Comparison of ENCODE assay signal across 15 mouse cellular contexts in genomic region chr10:108436365-108436764, GRCm38 (mm10).
DNase-seq lines count a peak whose midpoint lies in the region; ATAC-seq lines count a peak whose summit lies in the region.
"Had no signal": no experiment of that assay in that cellular context is flagged by ENCODE, and none has a peak within 500 bp of the region (broad histone marks: within the 10 kb centered on the region; RNA-seq: fewer than 3 reads in every experiment).

No protein-coding gene starts in this region.

- no peaks in the 10 kb centered on the region for H3K9me3 ChIP-seq in heart, embryonic 13.5 days
- no peaks in the 10 kb centered on the region for H3K9me3 ChIP-seq in embryonic facial prominence, embryonic 11.5 days (replicated peaks; ENCODE audit: control insufficient read depth, low read length)
- H3K9me3 ChIP-seq in stomach, embryonic 15.5 days, result no peaks in the 10 kb centered on the region
- no peaks in the 10 kb centered on the region for H3K9me3 ChIP-seq in midbrain, embryonic 13.5 days
- H3K9me3 ChIP-seq: limb, embryonic 12.5 days; midbrain, embryonic 12.5 days; neural tube, embryonic 12.5 days had no signal

- peaks cover 56% of the 10 kb centered on the region for H3K4me1 ChIP-seq in heart, embryonic 13.5 days
- 0 out of 2 replicates have a peak, but pooled peaks cover 4% of the 10 kb centered on the region for H3K4me1 ChIP-seq in embryonic facial prominence, embryonic 11.5 days (ENCODE audit: control insufficient read depth, insufficient read depth, low read length)
- peaks cover 6% of the 10 kb centered on the region; the same call in 1 of the 2 replicates for H3K4me1 ChIP-seq in stomach, embryonic 15.5 days
- H3K4me1 ChIP-seq in midbrain, embryonic 13.5 days (replicated peaks), result peaks cover 13% of the 10 kb centered on the region
- H3K4me1 ChIP-seq: neural tube, embryonic 12.5 days had no signal

- no peak overlapping the region for H3K4me2 ChIP-seq in heart, embryonic 13.5 days
- H3K4me2 ChIP-seq in embryonic facial prominence, embryonic 11.5 days (ENCODE audit: low read depth, low read length), result no peak overlapping the region
- H3K4me2 ChIP-seq in stomach, embryonic 15.5 days, result no peak overlapping the region
- no peak overlapping the region for H3K4me2 ChIP-seq in midbrain, embryonic 13.5 days (replicated peaks)
- H3K4me2 ChIP-seq: limb, embryonic 12.5 days; midbrain, embryonic 12.5 days; neural tube, embryonic 12.5 days had no signal

- H3K4me3 ChIP-seq in heart, embryonic 13.5 days, result no peak overlapping the region
- no peak overlapping the region for H3K4me3 ChIP-seq in embryonic facial prominence, embryonic 11.5 days (ENCODE audit: low read depth, low read length)
- no peak overlapping the region for H3K4me3 ChIP-seq in stomach, embryonic 15.5 days (replicated peaks)
- H3K4me3 ChIP-seq in midbrain, embryonic 13.5 days (replicated peaks), result no peak overlapping the region
- H3K4me3 ChIP-seq: limb, embryonic 12.5 days; midbrain, embryonic 12.5 days; neural tube, embryonic 12.5 days had no signal

- WGBS in heart, embryonic 13.5 days, result 34% methylated on average over 8 of the region's 8 CpGs
- WGBS in embryonic facial prominence, embryonic 11.5 days, result 33% methylated on average over 8 of the region's 8 CpGs
- WGBS in stomach, embryonic 15.5 days, result 26% methylated on average over 8 of the region's 8 CpGs
- WGBS in midbrain, embryonic 13.5 days, result 42% methylated on average over 8 of the region's 8 CpGs

- intact Hi-C loops in heart, postnatal 36 days (cut with DNase I), result loop anchor here (2.0 kb wide), 1 partner anchor 102 kb away; no protein-coding TSS in a partner anchor
- intact Hi-C loops in gastrocnemius, postnatal 36 days (cut with DNase I), result no loop called here

- DNase-seq in heart, postnatal 36 days, result no peak
- DNase-seq in embryonic facial prominence, embryonic 11.5 days (ENCODE audit: low spot score), result no peak
- DNase-seq in kidney, adult 9 months, result peak; percentile 88
- no peak for DNase-seq in gastrocnemius, postnatal 36 days
- DNase-seq: adrenal gland, adult 2 months; cerebellum, postnatal 25 days; lung, adult 2 months; spleen, adult 18-20 months; thymus, adult 2 months had no signal

- ATAC-seq in heart, embryonic 13.5 days (ENCODE audit: extremely low read depth, insufficient number of reproducible peaks, low FRiP score, low TSS enrichment), result no peak
- 0 out of 2 replicates have a peak, but pooled peaks have one; percentile 25 for ATAC-seq in embryonic facial prominence, embryonic 11.5 days (replicated peaks; ENCODE audit: insufficient number of reproducible peaks, low FRiP score, low TSS enrichment, low read depth)
- peak; percentile 40; the same call in 1 of the 2 replicates for ATAC-seq in stomach, embryonic 15.5 days (ENCODE audit: insufficient read depth, low FRiP score, low read depth)
- ATAC-seq in midbrain, embryonic 13.5 days, result no peak

- H3K27me3 ChIP-seq in heart, embryonic 13.5 days (replicated peaks), result no peaks in the 10 kb centered on the region
- no peaks in the 10 kb centered on the region for H3K27me3 ChIP-seq in embryonic facial prominence, embryonic 11.5 days (ENCODE audit: control insufficient read depth, insufficient read depth, low read length)
- H3K27me3 ChIP-seq in stomach, embryonic 15.5 days (replicated peaks), result no peaks in the 10 kb centered on the region
- peaks cover 3% of the 10 kb centered on the region; the same call in 1 of the 2 replicates for H3K27me3 ChIP-seq in midbrain, embryonic 13.5 days
- H3K27me3 ChIP-seq: limb, embryonic 12.5 days; midbrain, embryonic 12.5 days; neural tube, embryonic 12.5 days had no signal

- 0 out of 2 replicates have a peak overlapping the region, but pooled peaks have one; percentile 12 for H3K27ac ChIP-seq in heart, embryonic 13.5 days (replicated peaks)
- no peak overlapping the region for H3K27ac ChIP-seq in embryonic facial prominence, embryonic 11.5 days (replicated peaks; ENCODE audit: low read depth, low read length)
- no peak overlapping the region for H3K27ac ChIP-seq in stomach, embryonic 15.5 days
- no peak overlapping the region for H3K27ac ChIP-seq in midbrain, embryonic 13.5 days
- H3K27ac ChIP-seq: limb, embryonic 12.5 days; midbrain, embryonic 12.5 days; neural tube, embryonic 12.5 days had no signal

- H3K9ac ChIP-seq in heart, embryonic 13.5 days, result no peak overlapping the region
- H3K9ac ChIP-seq in embryonic facial prominence, embryonic 11.5 days (replicated peaks; ENCODE audit: low read length), result no peak overlapping the region
- H3K9ac ChIP-seq in stomach, embryonic 15.5 days, result no peak overlapping the region
- H3K9ac ChIP-seq in midbrain, embryonic 13.5 days (replicated peaks), result no peak overlapping the region
- H3K9ac ChIP-seq: limb, embryonic 12.5 days; midbrain, embryonic 12.5 days; neural tube, embryonic 12.5 days had no signal

- H3K36me3 ChIP-seq in heart, embryonic 13.5 days, result no peaks in the 10 kb centered on the region
- H3K36me3 ChIP-seq in embryonic facial prominence, embryonic 11.5 days (replicated peaks; ENCODE audit: control insufficient read depth, insufficient read depth, low read depth, low read length), result no peaks in the 10 kb centered on the region
- no peaks in the 10 kb centered on the region for H3K36me3 ChIP-seq in stomach, embryonic 15.5 days
- no peaks in the 10 kb centered on the region for H3K36me3 ChIP-seq in midbrain, embryonic 13.5 days
- H3K36me3 ChIP-seq: limb, embryonic 12.5 days; midbrain, embryonic 12.5 days; neural tube, embryonic 12.5 days had no signal

Comparison
In these comparisons a context has a peak if more than half of its experiments do, and no peak if none do; other contexts are left out.
1. ATAC-seq: peak in embryonic facial prominence, embryonic 11.5 days (single experiment) and stomach, embryonic 15.5 days (single experiment); none in heart, embryonic 13.5 days (single experiment) and midbrain, embryonic 13.5 days (single experiment).